Mouse (Mus musculus) telencephalon, adult 2 months (tissue): ENCODE results near the gene Cldn34c4.

Source experiments
- DNase-seq: peaks from one replicate; pipeline ENCODE4 v3.0.0-alpha.2; 2011; ENCODE audit warnings: low read depth, low spot score

The Cldn34c4 gene

GRCm38 (mm10) chrX:127736454-127736853, at the start of gene Cldn34c4:
Gene Cldn34c4 (minus strand): TSS chrX:127736554.
- DNase-seq, result no peak

- peak; percentile 17 for DNase-seq
Observed at GRCm38 (mm10) chrX:127747062-127747461, 10.7 kb upstream of the Cldn34c4 start.
